Mouse (Mus musculus) liver, embryonic 15.5 days (tissue): ENCODE data around the gene Tarbp1. TPM values are rescaled to one million over a fixed set of nuclear protein-coding genes. Genes with fewer than 3 reads are reported as not detected.

Source experiments
- ATAC-seq: fragments of 200-750 bp; cut with Nextera tagmentation; 2 replicates; pipeline ENCODE4 v1.8.0; 2017; ENCODE audit warnings: moderate number of reproducible peaks, mild to moderate bottlenecking, moderate library complexity; ENCODE audit not compliant: insufficient read depth
- H3K27ac ChIP-seq: fragments of 300-500 bp; sonication (generic); replicated peaks from 2 replicates; pipeline ENCODE4 v1.5.1; 2015; ENCODE audit warnings: mild to moderate bottlenecking, inconsistent platforms
- H3K27me3 ChIP-seq: fragments of 300-500 bp; sonication (generic); 2 replicates; pipeline ENCODE4 v1.6.1; 2015; ENCODE audit warnings: mild to moderate bottlenecking, inconsistent platforms
- H3K36me3 ChIP-seq: fragments of 300-500 bp; sonication (generic); replicated peaks from 2 replicates; pipeline ENCODE4 v1.6.1; 2015; ENCODE audit warnings: moderate library complexity, mild to moderate bottlenecking, inconsistent platforms
- H3K4me1 ChIP-seq: fragments of 300-500 bp; sonication (generic); replicated peaks from 2 replicates; pipeline ENCODE4 v1.6.1; 2015; ENCODE audit warnings: inconsistent platforms
- H3K4me2 ChIP-seq: fragments of 300-500 bp; sonication (generic); 2 replicates; pipeline ENCODE4 v1.6.1; 2015; ENCODE audit warnings: moderate library complexity, mild to moderate bottlenecking, inconsistent platforms
- H3K4me3 ChIP-seq: fragments of 300-500 bp; sonication (generic); replicated peaks from 2 replicates; pipeline ENCODE4 v1.5.1; 2015; ENCODE audit warnings: mild to moderate bottlenecking, inconsistent platforms
- H3K9ac ChIP-seq: fragments of 300-500 bp; sonication (generic); 2 replicates; pipeline ENCODE4 v1.6.1; 2015; ENCODE audit warnings: moderate library complexity, mild to moderate bottlenecking, inconsistent platforms
- H3K9me3 ChIP-seq: fragments of 300-500 bp; sonication (generic); replicated peaks from 2 replicates; pipeline ENCODE4 v1.6.1; 2016; ENCODE audit warnings: inconsistent platforms
- WGBS: fragments of 180-500 bp; shearing (Covaris S2); methylation state at CpG from one replicate; pipeline ENCODE4 v1.1.7; 2015; ENCODE audit warnings: mixed read lengths; ENCODE audit not compliant: insufficient replicate concordance; 5-methylcytosine and 5-hydroxymethylcytosine counted together
- polyA plus RNA-seq: library from polyadenylated mRNA; unstranded; fragments of >200 nt; fragmentation: Nextera tagmentation; extraction: Ambion mirVana; gene quantifications from 2 replicates; pipeline ENCODE4 v1.2.1, GENCODE M21; 2015

The Tarbp1 gene
- polyA plus RNA-seq, 1 experiment from 2014 or later, result 1.3 TPM

DNA sequence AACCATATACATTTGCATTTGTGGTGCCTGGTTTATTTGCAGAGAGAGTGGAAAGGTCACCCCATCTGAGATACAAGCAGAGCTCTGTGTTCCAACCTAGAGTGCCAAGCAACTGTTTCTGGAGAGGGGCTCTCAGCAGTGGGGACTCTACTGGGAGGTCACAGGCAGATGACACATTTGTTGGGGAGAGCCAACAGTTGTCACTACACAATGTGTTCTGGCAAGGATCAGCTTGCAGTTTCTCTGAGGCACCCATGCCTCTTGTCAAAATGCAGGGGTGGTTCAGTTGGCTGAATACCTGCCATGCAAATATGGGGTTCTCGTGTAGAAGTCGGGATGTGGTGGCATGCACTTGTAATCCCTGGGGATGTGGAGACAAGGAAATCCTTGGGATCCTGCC, 33.4 kb upstream of the Tarbp1 start:
- no peak overlapping the region for H3K27ac ChIP-seq
- H3K4me1 ChIP-seq, result no peaks in the 10 kb centered on the region
- H3K9ac ChIP-seq, result no peak overlapping the region
- no peak overlapping the region for H3K4me3 ChIP-seq
- 66% methylated on average over 2 of the region's 2 CpGs for WGBS
- H3K27me3 ChIP-seq, result no peaks in the 10 kb centered on the region
- H3K36me3 ChIP-seq, result no peaks in the 10 kb centered on the region
- H3K9me3 ChIP-seq, result no peaks in the 10 kb centered on the region
- H3K4me2 ChIP-seq, result no peak overlapping the region
- no peak for ATAC-seq

DNA sequence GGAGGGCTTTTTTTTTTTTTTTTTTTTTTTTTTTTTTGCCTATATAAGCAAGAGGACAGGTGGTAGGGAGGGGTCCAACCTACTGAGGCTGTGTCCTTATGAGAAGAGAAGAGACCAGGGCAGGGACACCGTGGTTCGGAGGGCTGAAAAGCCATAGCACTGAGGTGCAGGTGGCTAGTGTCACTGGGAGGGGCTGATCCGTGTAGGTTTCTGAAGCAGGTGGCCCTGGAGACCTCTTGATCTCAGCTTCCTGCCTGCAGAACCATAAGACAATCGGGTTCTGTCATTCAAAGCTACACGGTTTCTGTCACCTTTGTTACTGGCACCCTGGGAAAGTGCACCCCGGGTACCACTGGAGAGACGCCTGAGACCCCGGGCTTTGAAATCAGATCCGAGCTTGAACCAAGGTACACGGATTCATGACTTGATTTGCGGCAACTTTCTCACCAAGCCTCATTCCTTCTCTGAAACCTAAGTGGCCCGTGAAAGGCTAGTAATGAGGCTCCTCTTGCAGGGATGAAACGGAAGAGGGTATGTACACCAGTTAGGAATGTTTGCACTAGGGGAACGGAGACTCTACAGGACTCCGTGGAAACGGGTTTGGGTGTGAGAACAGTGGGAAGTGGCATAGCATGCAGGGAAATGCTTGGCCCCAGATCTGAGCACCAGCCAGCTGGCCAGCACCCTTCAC, 29.8 kb upstream of the Tarbp1 start:
- no peaks in the 10 kb centered on the region for H3K4me1 ChIP-seq
- H3K36me3 ChIP-seq, result no peaks in the 10 kb centered on the region
- no peaks in the 10 kb centered on the region for H3K9me3 ChIP-seq
- no peak overlapping the region for H3K4me2 ChIP-seq
- ATAC-seq, result no peak
- H3K9ac ChIP-seq, result no peak overlapping the region
- no peak overlapping the region for H3K4me3 ChIP-seq
- no peaks in the 10 kb centered on the region for H3K27me3 ChIP-seq
- 66% methylated on average over 16 of the region's 16 CpGs for WGBS
- H3K27ac ChIP-seq, result no peak overlapping the region

DNA sequence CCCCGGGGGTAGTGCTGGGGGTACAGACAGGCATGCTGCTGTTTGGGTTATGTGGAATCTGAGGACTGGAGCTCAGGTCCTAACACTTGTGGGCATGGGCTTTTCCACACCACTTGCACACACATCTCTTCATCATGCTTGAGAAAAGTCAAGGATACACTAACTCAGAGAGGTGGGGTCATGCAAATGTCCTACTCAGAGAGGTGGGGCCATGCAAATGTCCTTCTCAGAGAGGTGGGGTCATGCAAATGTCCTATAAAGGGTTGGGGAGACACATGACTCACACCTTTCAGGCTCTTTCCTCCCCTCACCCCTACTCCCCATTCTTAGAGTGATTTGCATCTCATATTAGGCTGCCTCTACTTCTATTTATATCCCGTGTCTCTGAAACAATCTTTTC, 27.9 kb upstream of the Tarbp1 start:
- H3K4me1 ChIP-seq, result peaks cover 5% of the 10 kb centered on the region
- no peaks in the 10 kb centered on the region for H3K36me3 ChIP-seq
- H3K27ac ChIP-seq, result no peak overlapping the region
- no peak overlapping the region for H3K4me2 ChIP-seq
- H3K9me3 ChIP-seq, result no peaks in the 10 kb centered on the region
- 36% methylated on average over 2 of the region's 2 CpGs for WGBS
- H3K9ac ChIP-seq, result no peak overlapping the region
- H3K4me3 ChIP-seq, result no peak overlapping the region
- no peak for ATAC-seq
- H3K27me3 ChIP-seq, result no peaks in the 10 kb centered on the region

DNA sequence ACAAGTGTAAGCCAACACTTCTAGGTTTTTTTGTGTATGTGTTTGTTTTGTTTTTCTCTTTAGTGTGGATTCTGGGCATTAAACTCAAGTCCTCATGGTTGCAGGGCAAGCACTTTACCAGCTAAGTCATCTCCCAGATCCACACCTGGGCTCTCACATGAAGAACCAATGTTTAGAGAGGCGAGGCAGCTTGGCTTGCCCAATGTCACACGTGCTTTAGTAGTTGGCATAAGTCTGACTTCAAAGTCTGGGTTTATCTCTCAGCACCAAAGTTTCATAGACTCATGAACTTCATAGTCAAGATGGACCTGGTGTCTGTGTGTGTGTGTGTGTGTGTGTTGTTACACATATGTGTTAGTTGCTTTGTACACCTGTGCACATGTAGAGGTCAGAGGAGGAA, 24.5 kb upstream of the Tarbp1 start:
- ATAC-seq, result no peak
- H3K9ac ChIP-seq, result no peak overlapping the region
- 72% methylated on average over 2 of the region's 2 CpGs for WGBS

DNA sequence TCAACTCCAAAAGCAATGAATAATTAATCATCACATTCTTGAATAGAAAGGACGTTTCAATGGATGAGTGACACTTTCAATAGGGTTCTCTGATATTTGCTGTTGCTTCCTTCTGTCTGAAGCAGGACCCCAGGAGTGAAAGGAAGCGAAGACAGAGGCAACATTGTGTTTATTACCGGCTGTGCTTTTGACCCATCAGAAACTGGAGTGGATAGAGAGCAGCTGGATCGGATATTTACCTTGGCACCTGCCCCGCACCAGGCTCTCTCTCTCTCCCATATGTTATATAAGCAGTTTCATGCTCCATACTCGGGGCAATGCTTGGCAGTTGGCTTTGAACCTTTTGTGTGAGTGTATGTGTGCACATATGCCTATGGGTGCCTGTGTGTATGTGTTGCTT, 23.6 kb upstream of the Tarbp1 start:
- no peaks in the 10 kb centered on the region for H3K27me3 ChIP-seq
- H3K4me2 ChIP-seq, result no peak overlapping the region
- H3K27ac ChIP-seq, result no peak overlapping the region
- H3K4me3 ChIP-seq, result no peak overlapping the region
- no peak overlapping the region for H3K9ac ChIP-seq
- ATAC-seq, result no peak
- H3K9me3 ChIP-seq, result no peaks in the 10 kb centered on the region
- WGBS, result 65% methylated on average over 6 of the region's 6 CpGs
- peaks cover 11% of the 10 kb centered on the region for H3K4me1 ChIP-seq
- H3K36me3 ChIP-seq, result no peaks in the 10 kb centered on the region

More for the DNA sequence above, 24.5 kb upstream of the Tarbp1 start:
- Histone ChIP-seq H3K4me3 (no peak overlapping the region), H3K36me3 (no peaks in the 10 kb centered on the region), H3K27me3 (no peaks in the 10 kb centered on the region), H3K4me2 (no peak overlapping the region), H3K9me3 (no peaks in the 10 kb centered on the region), H3K27ac (no peak overlapping the region), H3K4me1 (peaks cover 11% of the 10 kb centered on the region)

DNA sequence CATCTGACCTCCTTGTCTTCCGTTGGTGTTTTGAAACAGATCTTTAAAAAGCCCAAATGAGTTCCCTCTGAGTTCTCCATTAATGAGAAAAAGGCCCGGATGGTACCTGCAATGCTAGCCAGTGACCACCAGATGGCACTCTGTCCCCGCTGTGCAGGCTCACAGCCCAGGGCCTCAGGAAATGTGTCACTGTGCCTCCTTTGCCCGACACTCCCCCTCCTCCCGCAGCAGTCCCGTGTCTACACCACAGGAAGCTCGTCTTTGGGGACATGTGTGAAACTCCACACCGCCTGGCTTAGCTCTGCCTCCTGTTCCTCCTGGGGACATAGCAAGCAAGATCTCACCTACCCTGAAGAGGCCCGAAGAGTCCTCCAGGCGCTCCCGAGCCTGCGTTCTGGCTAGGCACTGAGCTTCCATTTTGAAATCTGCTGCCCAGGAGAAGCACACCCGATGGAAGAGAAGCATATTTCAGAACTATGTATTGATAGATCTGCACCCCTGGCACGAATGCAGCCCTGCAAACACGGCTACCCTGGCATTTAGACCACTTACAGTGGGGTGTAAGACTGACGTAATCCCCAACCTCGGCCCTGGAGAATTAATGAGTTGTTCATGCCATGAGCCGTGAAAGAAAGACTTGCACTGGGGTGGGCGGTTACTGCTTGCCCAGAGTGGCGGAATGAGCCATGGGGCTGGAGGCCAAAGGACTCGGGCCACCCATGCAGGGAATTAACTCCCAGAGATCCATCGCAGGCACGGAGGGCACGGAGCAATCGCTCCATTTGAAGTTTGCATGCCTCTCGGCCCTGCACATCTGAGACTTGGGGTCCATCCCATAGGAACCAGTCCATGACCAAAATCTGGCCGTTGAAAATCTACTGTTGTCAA, 22.9 kb upstream of the Tarbp1 start:
- Histone ChIP-seq H3K4me3 (peak overlapping the region; percentile 36), H3K9me3 (no peaks in the 10 kb centered on the region), H3K4me2 (peak overlapping the region; percentile 64), H3K27me3 (no peaks in the 10 kb centered on the region), H3K27ac (0 out of 2 replicates have a peak overlapping the region, but pooled peaks have one; percentile 19), H3K9ac (peak overlapping the region; percentile 25; the same call in 1 of the 2 replicates), H3K36me3 (no peaks in the 10 kb centered on the region), H3K4me1 (peaks cover 11% of the 10 kb centered on the region)
- peak; percentile 79 for ATAC-seq
- 34% methylated on average over 27 of the region's 27 CpGs for WGBS

DNA sequence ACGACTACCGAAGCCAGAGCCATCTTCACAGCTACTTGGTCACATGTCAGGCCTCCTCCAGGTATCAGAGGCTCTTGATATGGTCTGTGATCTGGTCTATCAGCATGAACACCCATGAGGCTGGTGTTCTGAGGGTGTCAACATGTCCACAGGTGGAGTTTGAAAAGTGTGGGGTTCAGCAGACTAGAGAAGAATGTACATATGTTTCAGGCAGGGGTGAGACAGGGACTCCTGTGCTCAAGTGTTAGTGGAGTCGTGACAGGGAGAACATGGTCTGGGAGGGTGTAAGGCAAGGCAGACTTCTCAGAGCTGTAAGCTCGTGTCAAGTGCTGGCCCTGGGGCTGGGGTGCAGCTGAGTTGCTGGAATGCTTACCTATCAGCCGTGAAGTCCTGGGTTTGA, 22.1 kb upstream of the Tarbp1 start:
- H3K4me1 ChIP-seq, result peaks cover 11% of the 10 kb centered on the region
- WGBS, result 64% methylated on average over 5 of the region's 5 CpGs
- H3K4me3 ChIP-seq, result no peak overlapping the region
- no peaks in the 10 kb centered on the region for H3K27me3 ChIP-seq
- ATAC-seq, result no peak
- no peak overlapping the region for H3K27ac ChIP-seq
- H3K4me2 ChIP-seq, result no peak overlapping the region
- no peaks in the 10 kb centered on the region for H3K36me3 ChIP-seq
- no peaks in the 10 kb centered on the region for H3K9me3 ChIP-seq
- no peak overlapping the region for H3K9ac ChIP-seq

DNA sequence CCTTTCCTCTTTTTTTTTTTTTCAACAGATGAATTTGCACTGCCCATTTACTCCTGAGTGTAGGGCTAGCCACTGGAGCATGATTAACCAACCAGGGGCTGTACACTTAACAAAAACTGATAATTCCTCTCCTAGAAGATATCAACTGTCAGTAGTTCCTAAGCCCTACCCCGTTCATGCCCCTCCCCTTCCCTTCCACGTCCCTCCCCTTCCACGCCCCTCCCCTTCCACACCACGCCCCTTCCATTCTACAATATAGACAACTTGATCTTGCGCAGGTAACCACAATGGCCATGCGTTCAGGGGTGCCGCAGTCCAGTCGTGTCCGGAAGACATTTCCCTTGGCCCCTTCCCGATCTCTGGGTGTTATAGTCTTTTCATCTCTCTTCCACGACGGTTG, 20.6 kb upstream of the Tarbp1 start:
- ATAC-seq, result no peak
- no peak overlapping the region for H3K4me3 ChIP-seq
- no peak overlapping the region for H3K27ac ChIP-seq
- H3K4me2 ChIP-seq, result no peak overlapping the region
- H3K27me3 ChIP-seq, result no peaks in the 10 kb centered on the region
- no peaks in the 10 kb centered on the region for H3K36me3 ChIP-seq
- no peaks in the 10 kb centered on the region for H3K9me3 ChIP-seq
- WGBS, result 62% methylated on average over 12 of the region's 12 CpGs
- no peak overlapping the region for H3K9ac ChIP-seq
- H3K4me1 ChIP-seq, result peaks cover 11% of the 10 kb centered on the region

DNA sequence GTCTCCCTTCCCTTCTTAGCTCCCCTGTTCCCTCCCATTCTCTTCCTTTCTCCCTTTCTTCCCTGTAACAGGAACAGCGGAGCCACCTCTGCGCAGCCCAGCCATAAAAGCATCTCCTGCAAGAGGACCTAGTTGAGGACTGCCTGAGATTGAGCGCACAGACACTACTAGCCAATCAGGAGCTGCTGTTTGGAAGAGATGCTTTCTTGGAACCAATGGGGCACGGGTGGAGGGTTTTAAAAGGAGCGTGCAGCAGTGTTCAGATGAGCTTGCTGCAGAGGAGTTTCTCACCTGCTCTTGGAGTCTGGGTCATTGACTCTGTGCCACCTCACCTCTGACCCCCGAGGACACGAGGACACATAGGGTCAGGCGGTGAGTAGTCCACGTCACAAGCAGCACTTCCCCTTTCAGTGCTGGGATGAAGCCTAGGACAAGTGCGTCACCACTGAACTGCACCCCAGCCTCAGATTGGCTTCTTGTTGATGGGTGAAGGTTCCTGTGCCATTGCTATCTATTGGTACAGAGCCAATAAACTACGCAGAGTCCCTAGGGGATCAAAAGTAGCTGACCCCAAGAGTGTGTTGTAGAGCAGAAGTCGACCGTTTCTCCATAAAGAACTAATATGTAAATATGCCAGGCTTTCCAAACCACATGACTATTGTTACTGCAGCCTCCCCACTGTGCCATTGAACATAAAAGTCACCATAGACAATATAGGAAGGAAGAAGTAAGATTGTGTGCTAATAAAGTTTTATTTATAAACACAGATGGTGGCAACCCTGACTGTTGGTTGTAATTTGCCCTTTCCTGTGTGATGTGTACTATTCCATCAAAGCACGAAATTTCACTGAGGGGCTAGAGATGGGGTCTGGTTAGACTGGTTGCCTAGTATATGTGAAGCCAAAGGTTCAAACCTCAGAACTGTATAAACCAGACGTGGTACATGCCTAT, 19.6 kb upstream of the Tarbp1 start:
- no peak for ATAC-seq
- Histone ChIP-seq H3K9me3 (no peaks in the 10 kb centered on the region), H3K4me3 (no peak overlapping the region), H3K27ac (no peak overlapping the region), H3K9ac (no peak overlapping the region), H3K36me3 (no peaks in the 10 kb centered on the region), H3K4me2 (no peak overlapping the region), H3K4me1 (peaks cover 11% of the 10 kb centered on the region), H3K27me3 (no peaks in the 10 kb centered on the region)
- WGBS, result 58% methylated on average over 15 of the region's 15 CpGs

DNA sequence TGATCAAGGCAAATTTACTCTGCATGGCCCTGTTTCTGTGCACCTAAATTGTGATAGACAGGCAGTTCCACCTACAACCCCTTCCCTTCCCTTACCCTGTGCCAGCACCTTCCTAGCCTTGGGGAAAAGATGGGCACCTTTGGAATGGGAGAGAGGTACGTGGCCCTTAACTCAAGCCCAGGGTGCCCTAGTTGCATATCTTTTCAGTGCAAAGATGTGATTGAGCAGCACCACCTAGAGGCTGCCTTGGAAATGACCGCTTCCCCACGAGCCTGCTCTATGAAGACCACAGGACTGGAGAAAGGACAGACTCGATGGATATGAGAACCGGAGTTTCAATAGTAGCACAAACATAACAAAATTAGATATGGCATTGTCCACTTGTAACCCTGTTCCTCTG, 8.1 kb upstream of the Tarbp1 start:
- no peak overlapping the region for H3K4me3 ChIP-seq
- H3K9me3 ChIP-seq, result no peaks in the 10 kb centered on the region
- peaks cover 5% of the 10 kb centered on the region; the same call in 1 of the 2 replicates for H3K4me1 ChIP-seq
- H3K4me2 ChIP-seq, result no peak overlapping the region
- H3K36me3 ChIP-seq, result no peaks in the 10 kb centered on the region
- no peaks in the 10 kb centered on the region for H3K27me3 ChIP-seq
- 4% methylated on average over 5 of the region's 5 CpGs for WGBS
- H3K9ac ChIP-seq, result no peak overlapping the region
- ATAC-seq, result no peak
- H3K27ac ChIP-seq, result no peak overlapping the region

DNA sequence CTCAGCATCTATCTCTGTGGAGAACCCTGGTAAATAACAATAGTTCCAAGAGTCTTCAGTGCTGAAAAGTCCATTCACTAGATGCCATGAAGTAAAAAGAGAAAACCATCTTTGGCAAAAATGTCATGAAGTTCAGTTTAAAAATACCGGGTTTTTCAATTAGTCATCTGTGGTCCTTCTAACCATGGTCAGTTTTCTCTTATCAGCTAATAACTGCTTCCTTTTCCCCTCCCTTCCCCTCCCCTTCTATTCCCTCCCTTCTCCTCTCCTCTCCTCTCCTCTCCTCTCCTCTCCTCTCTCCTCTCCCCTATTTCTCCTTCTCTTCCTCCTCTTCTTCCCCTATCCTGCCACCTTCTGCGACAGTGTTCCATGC, 7.5 kb upstream of the Tarbp1 start:
- WGBS, result 24% methylated on average over 2 of the region's 2 CpGs
- H3K27me3 ChIP-seq, result peaks cover 3% of the 10 kb centered on the region; the same call in 1 of the 2 replicates
- ATAC-seq, result no peak
- no peak overlapping the region for H3K4me2 ChIP-seq
- H3K27ac ChIP-seq, result no peak overlapping the region
- H3K9me3 ChIP-seq, result no peaks in the 10 kb centered on the region
- no peak overlapping the region for H3K4me3 ChIP-seq
- peaks cover 5% of the 10 kb centered on the region; the same call in 1 of the 2 replicates for H3K4me1 ChIP-seq
- no peak overlapping the region for H3K9ac ChIP-seq
- H3K36me3 ChIP-seq, result no peaks in the 10 kb centered on the region
